Mouse (Mus musculus): ENCODE measurements around the gene Smim8. TPM values are rescaled to one million over a fixed set of nuclear protein-coding genes. Genes with fewer than 3 reads are reported as not detected.
A peak's percentile ranks its signal among the peaks of the same experiment; 100 is the strongest.

Gene Smim8
- total and polyA plus RNA-seq, 3 experiments, result 20.4 to 62.5 (median 28.8) TPM

GRCm38 (mm10) chr4:34785646-34786045 is 7.4 kb upstream of the Smim8 start:
- Histone ChIP-seq H3K27ac (ENCODE audit: insufficient read depth, low read depth) (no peak overlapping the region), H3K4me1 (ENCODE audit: control insufficient read depth in 1 of 2, insufficient read depth in 2 of 2) (no peaks in the 10 kb centered on the region; a peak in 1 of 4 replicates), H3K9me3 (replicated peaks; ENCODE audit: low read length) (no peaks in the 10 kb centered on the region), H3K4me2 (ENCODE audit: insufficient read depth, low read depth, poor library complexity, severe bottlenecking) (no peak overlapping the region), H3K79me2 (replicated peaks; ENCODE audit: control insufficient read depth, extremely low read depth, insufficient read depth, poor library complexity, severe bottlenecking) (no peaks in the 10 kb centered on the region), H3K9ac (ENCODE audit: insufficient read depth, low read depth) (no peak overlapping the region), H3K27me3 (replicated peaks) (no peaks in the 10 kb centered on the region), H3K4me3 (replicated peaks in 1 of 3; ENCODE audit: low read depth in 2 of 3, low read length in 2 of 3, poor library complexity in 1 of 3) (no peak overlapping the region), H3K36me3 (replicated peaks in 1 of 2; ENCODE audit: control insufficient read depth in 1 of 2, insufficient read depth in 1 of 2, low read length in 1 of 2) (no peaks in the 10 kb centered on the region)
- no peak for DNase-seq (ENCODE audit: extremely low read depth)
- no peak for TF ChIP-seq NRF1 (IDR thresholded peaks at IDR 0.05; ENCODE audit: low read depth, low read length)
- no peak for TF ChIP-seq ELF1 (IDR thresholded peaks at IDR 0.05; ENCODE audit: low read depth, low read length)
- no peak for TF ChIP-seq JUND (conservative IDR thresholded peaks at IDR 0.05; ENCODE audit: low read depth, low read length)
- no peak for TF ChIP-seq EP300 (IDR thresholded peaks at IDR 0.05; ENCODE audit: low read length)
- TF ChIP-seq ZNF384 (IDR thresholded peaks at IDR 0.05; ENCODE audit: low read depth, low read length), result no peak
- no peak for TF ChIP-seq MAX (IDR thresholded peaks at IDR 0.05; ENCODE audit: low read length)
- TF ChIP-seq MEF2A (IDR thresholded peaks at IDR 0.05; ENCODE audit: borderline replicate concordance, low read depth, low read length), result no peak
- TF ChIP-seq POLR2A (IDR thresholded peaks at IDR 0.05; ENCODE audit: low read depth, low read length), result no peak
- TF ChIP-seq TBP (conservative IDR thresholded peaks at IDR 0.05; ENCODE audit: low read depth, low read length), result no peak
- no peak for TF ChIP-seq E2F4 (IDR thresholded peaks at IDR 0.05; ENCODE audit: insufficient replicate concordance, low read depth, low read length)
- TF ChIP-seq PAX5 (IDR thresholded peaks at IDR 0.05; ENCODE audit: low read length), result no peak
- no peak for TF ChIP-seq CHD2 (IDR thresholded peaks at IDR 0.05; ENCODE audit: low read length)
- no peak for TF ChIP-seq USF2 (conservative IDR thresholded peaks at IDR 0.05; ENCODE audit: low read depth, low read length)
- no peak for TF ChIP-seq SMC3 (IDR thresholded peaks at IDR 0.05; ENCODE audit: low read depth, low read length)
- in situ Hi-C loops (cut with MboI; ENCODE audit: low pct_ligation_motif_present, low pct_unique_long_range_greater_than_20kb, low sequenced_read_pairs) (loop anchor here (10.0 kb wide), 1 partner anchor 129 kb away; no protein-coding TSS in a partner anchor), dilution Hi-C loops (cut with MboI; ENCODE audit: extremely low pct_ligation_motif_present, extremely low pct_unique_long_range_greater_than_20kb, low sequenced_read_pairs) (no loop called here)

DNA sequence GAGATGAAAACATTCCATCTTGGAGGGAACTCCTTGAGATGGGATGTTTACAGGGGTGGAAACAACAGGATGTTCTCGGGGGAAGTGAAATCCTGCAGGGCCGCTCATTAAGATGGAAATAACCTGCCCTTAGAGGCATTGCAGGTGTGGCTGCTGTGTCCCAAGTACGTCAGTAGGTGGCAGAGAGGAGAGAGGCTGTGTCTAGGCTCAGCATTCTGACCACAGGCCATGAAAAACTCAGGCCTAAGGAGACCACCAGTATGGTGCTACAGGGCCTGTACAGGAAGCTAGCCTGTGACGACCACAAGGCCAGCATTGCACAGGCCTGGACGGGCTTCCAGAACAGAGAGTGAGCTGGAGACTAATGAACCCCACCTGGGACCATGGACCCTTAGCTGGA is 6.6 kb upstream of the Smim8 start:
- Histone ChIP-seq H3K9ac (ENCODE audit: insufficient read depth, low read depth) (no peak overlapping the region), H3K27ac (ENCODE audit: insufficient read depth, low read depth) (no peak overlapping the region), H3K4me3 (replicated peaks in 1 of 3; ENCODE audit: low read depth in 2 of 3, low read length in 2 of 3, poor library complexity in 1 of 3) (no peak overlapping the region), H3K9me3 (replicated peaks; ENCODE audit: low read length) (no peaks in the 10 kb centered on the region), H3K4me1 (ENCODE audit: control insufficient read depth in 1 of 2, insufficient read depth in 2 of 2) (no peaks in the 10 kb centered on the region; a peak in 1 of 4 replicates), H3K36me3 (replicated peaks in 1 of 2; ENCODE audit: control insufficient read depth in 1 of 2, insufficient read depth in 1 of 2, low read length in 1 of 2) (no peaks in the 10 kb centered on the region), H3K4me2 (ENCODE audit: insufficient read depth, low read depth, poor library complexity, severe bottlenecking) (no peak overlapping the region), H3K27me3 (replicated peaks) (no peaks in the 10 kb centered on the region), H3K79me2 (replicated peaks; ENCODE audit: control insufficient read depth, extremely low read depth, insufficient read depth, poor library complexity, severe bottlenecking) (no peaks in the 10 kb centered on the region)
- peak; percentile 47 for DNase-seq (ENCODE audit: extremely low read depth)
- dilution Hi-C loops (cut with MboI; ENCODE audit: extremely low pct_ligation_motif_present, extremely low pct_unique_long_range_greater_than_20kb, low sequenced_read_pairs), result no loop called here
- in situ Hi-C loops (cut with MboI; ENCODE audit: low pct_ligation_motif_present, low pct_unique_long_range_greater_than_20kb, low sequenced_read_pairs), result loop anchor here (10.0 kb wide), 1 partner anchor 130 kb away; no protein-coding TSS in a partner anchor
- TF ChIP-seq MXI1 (IDR thresholded peaks at IDR 0.05; ENCODE audit: low read depth, low read length) (no peak), PAX5 (IDR thresholded peaks at IDR 0.05; ENCODE audit: low read length) (no peak), NELFE (IDR thresholded peaks at IDR 0.05; ENCODE audit: low read depth, low read length) (no peak), CTCF (conservative IDR thresholded peaks at IDR 0.05 in 1 of 2, IDR thresholded peaks at IDR 0.05 in 1 of 2; ENCODE audit: low read depth in 2 of 2, low read length in 2 of 2) (peak; percentile 48 to 65), SMC3 (IDR thresholded peaks at IDR 0.05; ENCODE audit: low read depth, low read length) (peak; percentile 73), USF1 (IDR thresholded peaks at IDR 0.05; ENCODE audit: low read depth, low read length) (no peak), ZNF384 (IDR thresholded peaks at IDR 0.05; ENCODE audit: low read depth, low read length) (no peak), ZC3H11A (IDR thresholded peaks at IDR 0.05; ENCODE audit: low read depth, low read length) (no peak), CHD1 (IDR thresholded peaks at IDR 0.05; ENCODE audit: low read depth, low read length) (no peak), CHD2 (IDR thresholded peaks at IDR 0.05; ENCODE audit: low read length) (no peak), POLR2AphosphoS2 (IDR thresholded peaks at IDR 0.05; ENCODE audit: low read depth, low read length) (no peak), USF2 (conservative IDR thresholded peaks at IDR 0.05; ENCODE audit: low read depth, low read length) (no peak), BHLHE40 (IDR thresholded peaks at IDR 0.05; ENCODE audit: low read depth, low read length) (no peak), RAD21 (IDR thresholded peaks at IDR 0.05; ENCODE audit: low read depth, low read length) (peak; percentile 39), GABPA (IDR thresholded peaks at IDR 0.05; ENCODE audit: insufficient replicate concordance, low read depth, low read length) (no peak), TCF12 (IDR thresholded peaks at IDR 0.05; ENCODE audit: low read depth, low read length) (no peak)

Measured in CH12.LX (cell line).